Mouse (Mus musculus) ZHBTc4 (cell line): Measurements from ENCODE around the gene Tjp3.
A peak's percentile ranks its signal among the peaks of the same experiment; 100 is the strongest.

Experiments used
- DNase-seq: peaks from one replicate; pipeline ENCODE4 v3.0.0-alpha.2; 2011; ENCODE audit warnings: low read depth, low spot score

Gene Tjp3

DNA sequence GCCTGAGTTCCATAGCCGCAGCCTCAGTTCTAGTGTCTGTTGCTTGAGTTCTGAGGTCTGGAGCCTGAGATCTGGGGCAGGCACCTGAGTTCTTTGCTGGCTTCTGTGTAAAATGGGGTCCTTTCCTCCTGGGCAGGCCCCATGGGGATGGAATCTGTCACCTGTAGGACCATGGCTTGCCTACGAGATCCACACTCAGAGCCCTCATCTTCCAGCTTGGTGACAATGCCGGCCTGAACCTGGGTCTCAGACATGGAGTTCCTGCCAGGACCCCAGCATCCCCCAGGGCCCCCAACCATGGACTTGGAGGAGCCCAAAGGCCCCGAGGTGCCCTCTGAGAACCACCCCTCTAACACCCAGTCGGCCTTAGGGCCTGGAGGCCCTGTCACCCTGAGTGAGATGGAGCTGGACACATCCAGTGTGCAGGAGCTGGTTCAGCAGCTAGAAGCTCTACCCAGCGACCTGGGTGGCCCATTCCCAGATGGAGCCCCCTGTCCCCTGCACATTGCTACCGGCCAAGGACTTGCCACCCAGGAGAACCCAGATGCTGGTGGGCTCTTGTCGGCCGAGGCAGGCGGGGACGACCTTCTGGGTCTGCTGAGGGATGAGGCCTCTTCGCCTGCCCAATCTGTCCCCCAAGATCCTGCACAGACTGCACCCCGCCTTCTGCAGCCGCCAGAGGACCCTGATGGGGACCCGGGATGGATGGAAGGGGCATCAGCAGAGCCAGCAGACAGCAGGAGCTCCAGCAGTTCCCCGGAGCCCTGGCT is 22.6 kb downstream of the Tjp3 start:
- DNase-seq, result no peak

DNA sequence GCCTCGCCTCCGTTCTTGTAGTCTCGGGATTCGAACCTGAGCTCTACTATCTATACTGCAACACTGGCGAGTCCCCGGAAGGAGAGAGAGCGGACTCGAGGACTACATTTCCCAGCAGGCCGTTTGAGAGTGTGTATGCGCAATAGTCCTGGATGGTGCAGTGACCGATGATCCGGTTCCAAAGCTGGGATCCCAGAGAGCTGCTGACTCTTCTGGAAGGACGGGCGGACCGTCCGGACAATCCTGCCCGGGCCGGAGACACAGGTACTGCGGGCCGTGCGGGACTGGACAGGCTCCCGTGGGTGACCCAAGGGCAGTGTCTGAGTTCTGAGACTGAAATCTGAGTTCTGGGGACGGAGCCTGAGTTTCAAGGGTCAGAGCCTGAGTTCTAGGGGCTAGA is 23.3 kb downstream of the Tjp3 start:
- peak; percentile 89 for DNase-seq

DNA sequence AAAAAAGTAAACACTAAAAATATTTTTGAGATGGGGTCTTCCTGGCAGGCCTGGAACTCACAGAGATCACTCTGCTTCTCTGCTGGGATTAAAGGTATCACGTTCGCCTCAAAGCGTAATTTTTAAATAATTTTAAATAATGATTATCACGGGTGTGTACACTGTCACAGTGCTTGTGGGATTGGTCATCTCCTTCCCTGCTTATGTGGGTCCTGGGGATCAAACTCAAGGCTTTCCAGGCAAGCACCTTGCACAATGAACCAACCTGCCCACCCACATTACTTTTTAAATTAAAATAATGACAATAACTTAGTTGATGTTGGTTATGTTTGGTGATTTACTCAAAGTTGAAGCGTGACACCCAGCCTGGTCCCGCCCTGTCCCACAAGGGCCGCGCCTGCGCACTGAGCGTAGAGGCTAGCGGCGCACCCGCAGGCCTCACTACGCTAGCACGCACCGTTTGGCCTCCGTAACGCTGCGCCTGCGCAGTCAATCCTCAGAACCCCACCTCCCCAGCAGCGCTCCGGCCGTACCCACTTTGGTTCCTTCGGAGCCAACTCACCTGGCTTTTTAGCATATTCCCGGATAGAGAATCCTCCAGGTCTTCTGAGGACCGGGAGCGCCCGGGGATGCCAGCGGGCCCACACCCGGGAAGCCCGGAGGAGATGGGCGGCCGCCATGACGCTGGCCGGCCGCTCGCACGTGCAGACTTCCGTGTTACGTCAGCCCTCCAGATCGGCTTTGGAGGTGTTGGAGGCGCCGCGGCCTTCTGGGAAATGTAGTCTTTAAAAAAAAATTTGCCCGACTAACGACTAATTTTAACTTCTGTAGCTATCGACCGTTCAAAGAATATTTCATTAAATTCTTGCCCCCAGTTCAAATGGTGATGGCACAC is 24.9 kb downstream of the Tjp3 start, which contains the start of the genes Mrpl54 and Apba3:
Gene Mrpl54, minus strand, starts transcription at position 724 of the 895 bp plus-strand sequence.
Gene Apba3, plus strand, starts transcription at position 750 of the 895 bp plus-strand sequence.
- peak; percentile 98 for DNase-seq

DNA sequence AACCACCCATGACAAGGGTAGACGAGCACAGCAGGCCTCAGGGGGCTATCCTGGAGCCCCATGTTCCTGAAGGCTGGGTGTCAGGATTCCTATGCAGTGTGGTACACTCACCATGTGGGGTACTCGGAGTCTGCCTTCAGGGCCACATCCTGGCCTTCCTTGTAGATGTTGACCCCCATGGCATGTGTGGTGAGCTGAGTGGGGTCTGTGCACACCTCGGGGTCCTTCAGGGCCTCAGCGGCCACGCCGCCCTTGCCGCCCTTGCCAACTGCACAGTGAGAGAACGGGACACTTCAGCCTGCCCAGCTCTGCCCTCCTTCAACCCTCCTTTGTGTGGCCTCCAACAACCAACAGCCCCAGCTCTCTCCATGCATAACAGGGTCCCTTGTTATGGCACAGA is 25.8 kb downstream of the Tjp3 start:
- no peak for DNase-seq

DNA sequence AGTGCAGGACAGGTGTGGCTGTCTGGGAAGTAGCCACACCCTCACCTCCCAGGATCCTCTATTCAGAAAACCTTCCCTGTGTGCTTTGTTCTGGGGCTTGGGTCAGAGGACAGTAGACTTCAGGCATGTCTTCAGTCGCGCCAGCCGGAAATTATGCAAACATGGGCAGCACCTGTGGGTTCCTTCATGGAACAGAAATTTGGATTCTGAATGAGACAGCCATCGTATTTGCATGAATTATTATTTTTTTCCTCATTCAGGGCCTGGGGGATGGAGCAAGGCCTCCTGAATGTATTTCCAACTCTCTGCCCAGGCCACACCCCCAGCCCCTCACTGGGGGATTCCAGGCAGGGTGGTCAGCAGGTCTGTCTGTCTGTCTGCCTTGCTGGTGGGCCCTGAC is 30.4 kb downstream of the Tjp3 start:
- no peak for DNase-seq

DNA sequence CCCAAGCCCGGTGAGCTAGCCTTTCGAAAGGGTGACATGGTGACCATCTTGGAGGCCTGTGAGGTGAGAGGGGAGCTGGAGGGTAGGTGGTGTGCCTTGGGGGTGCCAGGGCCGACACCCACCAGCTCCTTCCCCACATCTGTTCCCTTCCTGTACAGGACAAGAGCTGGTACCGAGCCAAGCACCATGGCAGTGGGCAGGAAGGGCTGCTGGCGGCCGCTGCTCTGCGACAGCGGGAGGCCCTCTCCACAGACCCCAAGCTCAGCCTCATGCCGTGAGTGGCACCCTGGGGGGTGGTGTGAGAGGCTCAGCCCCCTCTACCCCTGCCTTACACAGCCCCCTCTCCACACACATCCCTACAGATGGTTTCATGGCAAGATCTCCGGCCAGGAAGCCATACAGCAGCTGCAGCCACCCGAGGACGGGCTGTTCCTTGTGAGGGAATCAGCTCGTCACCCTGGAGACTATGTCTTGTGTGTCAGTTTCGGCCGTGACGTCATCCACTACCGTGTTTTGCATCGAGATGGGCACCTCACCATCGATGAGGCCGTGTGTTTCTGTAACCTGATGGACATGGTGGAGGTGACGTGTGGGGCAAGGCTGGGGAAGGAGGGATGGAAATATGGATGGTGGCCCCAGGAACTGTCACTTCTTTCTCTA is 32.0 kb downstream of the Tjp3 start:
- DNase-seq, result no peak

DNA sequence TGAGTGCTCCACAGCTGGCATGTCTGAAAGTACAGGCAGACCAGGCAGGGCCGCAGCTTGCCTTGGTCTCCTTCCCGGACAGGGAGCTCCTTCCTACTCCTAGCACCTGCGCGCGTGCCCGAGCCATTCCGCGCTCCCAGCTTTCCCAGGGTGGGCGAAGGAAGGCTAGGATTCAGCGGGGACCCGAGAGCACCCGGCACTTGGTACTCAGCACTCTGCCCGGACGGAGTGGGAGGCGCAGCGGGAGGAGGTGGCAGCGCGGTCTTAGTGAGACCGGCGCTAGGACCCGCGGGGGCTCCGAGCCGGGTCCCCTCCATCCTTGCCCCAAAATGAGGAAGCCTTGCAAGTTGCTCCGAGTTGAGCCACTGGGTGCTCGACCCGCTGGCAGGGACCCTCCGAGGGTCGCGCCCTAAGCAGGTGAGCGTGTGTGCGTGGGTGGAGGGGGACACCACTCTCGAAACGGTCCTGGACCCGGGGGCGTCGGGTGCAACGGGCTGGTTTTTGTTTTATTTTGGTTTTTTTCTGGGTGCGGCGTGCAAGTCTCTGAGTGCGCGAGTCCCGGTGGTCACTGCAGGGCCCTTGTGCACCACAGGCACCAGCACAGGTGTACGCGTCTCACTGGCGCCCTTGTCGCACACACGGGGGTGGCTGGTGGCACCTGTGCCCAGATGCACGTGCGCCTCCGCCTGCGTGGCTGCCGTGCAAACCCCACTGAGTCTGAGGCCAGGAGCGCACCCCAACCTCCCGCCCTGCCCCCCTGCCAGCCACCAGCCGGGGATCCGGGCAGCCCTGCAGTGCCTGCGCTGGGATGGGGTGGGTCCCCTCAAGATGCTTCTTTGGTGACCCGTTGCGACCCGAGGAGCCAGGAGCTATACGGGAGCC is 34.0 kb downstream of the Tjp3 start:
- peak; percentile 49 for DNase-seq

GRCm38 (mm10) chr10:81254886-81255285 is 36.5 kb downstream of the Tjp3 start:
- DNase-seq, result no peak

DNA sequence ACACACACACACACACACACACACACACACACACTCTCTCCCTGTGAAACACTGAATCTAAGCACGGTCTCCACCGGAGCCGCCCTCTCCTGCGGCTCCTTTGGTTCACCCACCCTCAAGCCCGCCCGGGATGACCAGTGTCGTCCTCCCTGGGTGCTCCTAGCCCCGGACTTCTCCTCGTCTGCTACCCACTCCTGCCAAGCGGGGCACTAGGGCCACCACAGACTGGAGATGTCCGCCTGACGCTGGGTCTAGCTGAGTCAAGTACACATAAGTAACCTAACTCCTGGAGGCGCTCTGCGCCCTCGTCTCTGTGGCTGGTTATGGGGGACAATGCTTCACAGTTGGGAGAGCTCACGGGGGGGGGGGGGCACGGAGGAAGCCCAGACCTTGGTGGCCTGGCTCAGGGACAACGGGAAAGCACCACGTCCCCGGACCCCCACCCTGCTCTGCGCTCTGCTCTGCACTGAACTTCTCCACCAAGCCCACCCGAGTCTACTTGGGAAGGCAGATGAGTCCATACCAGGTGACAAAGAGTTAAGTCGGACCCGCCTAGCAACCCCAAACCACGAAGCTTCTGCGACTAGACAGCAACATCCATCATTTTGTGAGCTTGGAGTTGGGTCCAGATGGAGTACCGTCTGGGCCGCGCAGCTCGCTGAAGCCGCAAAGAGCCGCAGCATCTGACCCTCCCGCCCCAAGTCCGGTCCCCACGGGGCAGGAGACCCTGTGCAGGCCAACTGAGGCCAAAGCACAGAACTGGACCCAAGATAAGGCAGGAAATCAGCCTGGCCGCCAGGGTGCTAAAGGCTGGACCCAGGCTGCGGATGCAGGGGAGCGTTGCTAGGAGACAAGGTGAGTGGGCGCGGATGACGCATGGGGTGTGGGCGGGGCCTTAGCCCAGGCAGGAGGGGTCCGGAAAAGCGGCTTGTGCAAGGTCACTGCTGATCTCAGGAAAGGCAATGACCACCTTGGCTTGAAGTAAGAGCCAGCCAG is 38.7 kb downstream of the Tjp3 start, which contains the start of gene Matk:
Gene Matk, plus strand, starts transcription at position 512 of the 996 bp plus-strand sequence.
- peak; percentile 58 for DNase-seq

- DNase-seq, result no peak
Observed at GRCm38 (mm10) chr10:81249442-81249841, 41.9 kb downstream of the Tjp3 start.

- DNase-seq, result no peak
Observed at GRCm38 (mm10) chr10:81247804-81248203, 43.6 kb downstream of the Tjp3 start.

- DNase-seq, result no peak
Observed at GRCm38 (mm10) chr10:81245166-81245565, 46.2 kb downstream of the Tjp3 start.

DNA sequence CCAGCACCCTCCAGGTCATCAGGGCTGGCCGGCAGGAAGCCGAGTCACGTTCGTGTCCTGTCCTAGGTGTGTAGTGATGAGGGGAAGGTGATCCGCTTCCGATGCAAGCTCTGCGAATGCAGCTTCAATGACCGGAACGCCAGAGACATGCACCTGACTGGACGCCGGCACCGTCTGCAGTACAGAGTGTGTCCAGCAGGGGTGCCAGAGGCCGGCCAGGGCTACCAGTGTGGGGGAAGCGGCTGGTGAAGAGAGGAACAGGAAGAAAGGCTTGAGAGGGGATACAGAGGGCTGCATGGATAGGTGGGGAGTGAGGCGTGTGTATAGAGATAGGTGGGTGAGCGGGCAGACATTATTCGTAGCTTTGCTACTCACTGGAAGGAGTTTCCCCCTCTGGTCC is 46.8 kb downstream of the Tjp3 start:
- peak; percentile 82 for DNase-seq

GRCm38 (mm10) chr10:81244146-81244545 is 47.2 kb downstream of the Tjp3 start:
- no peak for DNase-seq

DNA sequence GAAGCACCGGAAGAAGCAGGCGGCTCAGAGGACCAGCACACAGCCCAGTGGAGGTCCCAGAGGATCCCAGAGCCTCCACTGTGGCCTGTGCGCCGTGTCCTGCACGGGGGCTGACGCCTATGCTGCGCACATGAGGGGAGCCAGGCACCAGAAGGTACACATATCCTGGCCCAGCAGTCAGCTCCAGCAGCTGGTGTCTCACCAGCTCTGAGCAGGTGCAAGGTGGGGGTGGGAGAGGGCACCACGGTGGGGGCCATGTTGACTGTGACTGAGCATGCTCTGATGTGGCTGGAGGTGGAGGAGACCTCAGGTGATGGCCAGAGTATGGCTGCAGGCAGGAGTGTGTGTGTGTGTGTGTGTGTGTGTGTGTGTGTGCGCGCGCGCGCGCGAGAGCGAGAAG is 49.4 kb downstream of the Tjp3 start:
- DNase-seq, result peak; percentile 38

DNA sequence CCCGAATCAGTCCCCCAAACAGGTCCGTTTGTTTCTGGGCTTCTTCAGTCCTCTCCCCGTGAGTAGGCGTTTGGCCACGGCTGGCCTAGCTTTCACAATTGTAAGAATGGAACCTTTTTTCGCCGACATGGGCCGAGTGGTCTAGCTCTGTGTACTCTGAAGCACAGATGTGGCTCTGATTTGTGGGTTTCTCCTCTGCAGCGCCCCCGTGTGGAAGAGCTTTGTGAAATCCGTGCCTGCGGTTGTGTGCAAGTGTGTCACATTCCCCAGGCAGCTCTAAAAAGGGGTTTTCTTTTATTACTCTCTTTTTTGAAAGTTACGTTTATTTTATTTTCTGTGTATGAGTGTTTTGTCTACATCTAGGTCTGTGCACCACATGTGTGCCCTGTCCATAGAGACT is 50.5 kb downstream of the Tjp3 start:
- peak; percentile 87 for DNase-seq

- no peak for DNase-seq
Observed at GRCm38 (mm10) chr10:81238618-81239017, 52.8 kb downstream of the Tjp3 start.

GRCm38 (mm10) chr10:81236471-81237268 is 54.7 kb downstream of the Tjp3 start:
- no peak for DNase-seq

- DNase-seq, result no peak
Observed at GRCm38 (mm10) chr10:81234206-81234605, 57.2 kb downstream of the Tjp3 start.
